Mouse (Mus musculus) myocyte (in vitro differentiated cells): ENCODE data around the gene Pcx. TPM values are rescaled to one million over a fixed set of nuclear protein-coding genes. Genes with fewer than 3 reads are reported as not detected.

Experiments
- H3K27me3 ChIP-seq: one replicate; pipeline ENCODE4 v1.6.1; 2011; ENCODE audit not compliant: control insufficient read depth, insufficient read depth, insufficient read length
- H3K36me3 ChIP-seq: one replicate; pipeline ENCODE4 v1.6.1; 2011; ENCODE audit not compliant: control insufficient read depth, insufficient read depth
- H3K4me2 ChIP-seq: one replicate; pipeline ENCODE4 v1.6.1; 2011; ENCODE audit warnings: low read depth, control low read depth
- H3K4me3 ChIP-seq: one replicate; pipeline ENCODE4 v1.5.1; 2011; ENCODE audit warnings: mild to moderate bottlenecking, control low read depth, moderate library complexity
- H3K79me2 ChIP-seq: one replicate; pipeline ENCODE4 v1.6.1; 2011; ENCODE audit not compliant: control insufficient read depth, insufficient read depth
- H3ac ChIP-seq: one replicate; pipeline ENCODE4 v1.6.1; 2011; ENCODE audit not compliant: control insufficient read depth, insufficient read length
- CEBPB ChIP-seq: IDR thresholded peaks from 2 replicates; pipeline ENCODE4 v1.6.1; 2011; ENCODE audit warnings: mild to moderate bottlenecking, moderate library complexity; ENCODE audit not compliant: poor library complexity, insufficient read depth, severe bottlenecking
- E2F4 ChIP-seq: IDR thresholded peaks from one replicate; pipeline ENCODE4 v1.6.1; 2011; ENCODE audit warnings: mild to moderate bottlenecking, control low read depth, moderate library complexity; ENCODE audit not compliant: insufficient read depth
- MAX ChIP-seq: IDR thresholded peaks from one replicate; pipeline ENCODE4 v1.6.1; 2011; ENCODE audit warnings: low read depth, mild to moderate bottlenecking, control low read depth
- MYOD1 ChIP-seq, 3 experiments: IDR thresholded peaks; one replicate each; pipeline ENCODE4 v1.6.1; 2011; ENCODE audit warnings: control low read depth in 2 of 3, low read depth in 2 of 3, mild to moderate bottlenecking in 2 of 3, moderate library complexity in 1 of 3; ENCODE audit not compliant: insufficient read length in 2 of 3, control insufficient read depth in 1 of 3
- MYOG ChIP-seq, 3 experiments: IDR thresholded peaks; one replicate each; pipeline ENCODE4 v1.6.1; 2011; ENCODE audit warnings: control low read depth in 2 of 3, low read depth in 2 of 3, mild to moderate bottlenecking in 2 of 3; ENCODE audit not compliant: insufficient read length in 2 of 3, control insufficient read depth in 1 of 3, insufficient read depth in 1 of 3
- POLR2A ChIP-seq: IDR thresholded peaks from one replicate; pipeline ENCODE4 v1.6.1; 2011; ENCODE audit warnings: low read depth, mild to moderate bottlenecking, control low read depth, moderate library complexity; ENCODE audit not compliant: insufficient read length
- POLR2AphosphoS2 ChIP-seq: IDR thresholded peaks from one replicate; pipeline ENCODE4 v1.6.1; 2011; ENCODE audit warnings: low read depth, control low read depth; ENCODE audit not compliant: insufficient read length
- REST ChIP-seq: IDR thresholded peaks from one replicate; pipeline ENCODE4 v1.6.1; 2011; ENCODE audit warnings: mild to moderate bottlenecking, control low read depth, moderate library complexity; ENCODE audit not compliant: insufficient read depth, insufficient read length
- SRF ChIP-seq: IDR thresholded peaks from one replicate; pipeline ENCODE4 v1.6.1; 2011; ENCODE audit warnings: low read depth; ENCODE audit not compliant: control insufficient read depth, insufficient read length
- TCF12 ChIP-seq: IDR thresholded peaks from one replicate; pipeline ENCODE4 v1.6.1; 2011; ENCODE audit warnings: mild to moderate bottlenecking, control low read depth; ENCODE audit not compliant: poor library complexity, insufficient read depth, severe bottlenecking
- TCF3 ChIP-seq: IDR thresholded peaks from one replicate; pipeline ENCODE4 v1.6.1; 2011; ENCODE audit warnings: low read depth, control low read depth; ENCODE audit not compliant: insufficient read length
- USF1 ChIP-seq: IDR thresholded peaks from one replicate; pipeline ENCODE4 v1.6.1; 2011; ENCODE audit warnings: low read depth, mild to moderate bottlenecking, control low read depth, moderate library complexity
- polyA plus RNA-seq: library from polyadenylated mRNA; unstranded; fragments of >200 nt; fragmentation: generic; extraction: Trizol; gene quantifications from one replicate; pipeline ENCODE4 v1.2.1, GENCODE M21; 2012; ENCODE audit warnings: missing spikeins

Gene Pcx
- polyA plus RNA-seq, 1 experiment: 16.3 TPM

- Histone ChIP-seq H3K4me2 (peak overlapping the region; percentile 82), H3K36me3 (no peaks in the 10 kb centered on the region), H3ac (peak overlapping the region; percentile 52), H3K4me3 (peak overlapping the region; percentile 74), H3K79me2 (peaks cover 11% of the 10 kb centered on the region), H3K27me3 (no peaks in the 10 kb centered on the region)
- TF ChIP-seq E2F4: no peak
Measured at GRCm38 (mm10) chr19:4624406-4625178, 114.3 kb downstream of the Pcx start.

- H3K4me2 ChIP-seq: peak within 1 kb of the TSS; percentile 97
- no peaks in the 10 kb centered on the region for H3K27me3 ChIP-seq
- TF ChIP-seq MYOD1 (IDR thresholded peaks at IDR 0.05; ENCODE audit: control insufficient read depth in 1 of 3, insufficient read length in 2 of 3, low read depth in 2 of 3) (no peak), TCF12 (no peak), USF1 (no peak), REST (no peak), POLR2AphosphoS2 (peak; percentile 84), CEBPB (no peak), SRF (peak; percentile 75), TCF3 (no peak), MYOG (IDR thresholded peaks at IDR 0.05; ENCODE audit: control insufficient read depth in 1 of 3, insufficient read depth in 1 of 3, insufficient read length in 2 of 3, low read depth in 2 of 3) (no peak), POLR2A (peak; percentile 90), E2F4 (no peak), MAX (no peak)
Measured at GRCm38 (mm10) chr19:4625179-4625828, 115.0 kb downstream of the Pcx start, which contains the start of gene Rce1. Gene Rce1, minus strand, starts transcription at chr19:4625641.

GRCm38 (mm10) chr19:4625829-4626535 is 115.7 kb downstream of the Pcx start:
- peak overlapping the region; percentile 52 for H3ac ChIP-seq
- H3K27me3 ChIP-seq: no peaks in the 10 kb centered on the region
- H3K36me3 ChIP-seq: no peaks in the 10 kb centered on the region
- no peak for TF ChIP-seq USF1
- no peak for TF ChIP-seq POLR2AphosphoS2
- TF ChIP-seq TCF12: no peak
- TF ChIP-seq TCF3: no peak
- TF ChIP-seq CEBPB: no peak
- TF ChIP-seq REST: no peak
- no peak for TF ChIP-seq POLR2A
- TF ChIP-seq MYOD1 (IDR thresholded peaks at IDR 0.05; ENCODE audit: control insufficient read depth in 1 of 3, insufficient read length in 2 of 3, low read depth in 2 of 3): no peak
- TF ChIP-seq E2F4: no peak
- no peak for TF ChIP-seq SRF
- no peak for TF ChIP-seq MYOG (IDR thresholded peaks at IDR 0.05; ENCODE audit: control insufficient read depth in 1 of 3, insufficient read depth in 1 of 3, insufficient read length in 2 of 3, low read depth in 2 of 3)
- no peak for TF ChIP-seq MAX
- peak overlapping the region; percentile 74 for H3K4me3 ChIP-seq
- peaks cover 11% of the 10 kb centered on the region for H3K79me2 ChIP-seq
- peak overlapping the region; percentile 97 for H3K4me2 ChIP-seq

More at GRCm38 (mm10) chr19:4625179-4625828, 115.0 kb downstream of the Pcx start, which contains the start of gene Rce1:
- Histone ChIP-seq H3ac (peak within 1 kb of the TSS; percentile 52), H3K79me2 (peaks cover 11% of the 10 kb centered on the region), H3K36me3 (no peaks in the 10 kb centered on the region), H3K4me3 (peak within 1 kb of the TSS; percentile 74)

- Histone ChIP-seq H3K4me3 (no peak overlapping the region), H3K79me2 (peaks cover 11% of the 10 kb centered on the region), H3ac (no peak overlapping the region), H3K36me3 (no peaks in the 10 kb centered on the region), H3K4me2 (no peak overlapping the region), H3K27me3 (no peaks in the 10 kb centered on the region)
- no peak for TF ChIP-seq E2F4
- no peak for TF ChIP-seq REST
- no peak for TF ChIP-seq POLR2A
- no peak for TF ChIP-seq POLR2AphosphoS2
- no peak for TF ChIP-seq USF1
- no peak for TF ChIP-seq CEBPB
- no peak for TF ChIP-seq MAX
Measured at GRCm38 (mm10) chr19:4628819-4629218, 118.5 kb downstream of the Pcx start.
